Mouse (Mus musculus) embryonic facial prominence, embryonic 14.5 days (tissue): Measurements from ENCODE around the gene Naa15. TPM values are rescaled to one million over a fixed set of nuclear protein-coding genes. Genes with fewer than 3 reads are reported as not detected.
"Not testable (repeated sequence)": the region's sequence is repeated elsewhere in the genome, so short reads cannot be mapped to it uniquely, and the experiment has no call there.

ENCODE experiments used
- ATAC-seq: fragments of 200-750 bp; cut with Nextera tagmentation; 2 replicates; pipeline ENCODE4 v1.8.0; 2017; ENCODE audit warnings: low read depth, moderate number of reproducible peaks, moderate TSS enrichment
- DNase-seq: peaks from one replicate; pipeline ENCODE4 v3.0.0-alpha.2; 2015; ENCODE audit warnings: low spot score
- H3K27ac ChIP-seq: fragments of 300-500 bp; sonication (generic); replicated peaks from 2 replicates; pipeline ENCODE4 v1.5.1; 2014; ENCODE audit warnings: low read depth, mild to moderate bottlenecking, low read length, moderate library complexity
- H3K27me3 ChIP-seq: fragments of 300-500 bp; sonication (generic); replicated peaks from 2 replicates; pipeline ENCODE4 v1.6.1; 2014; ENCODE audit warnings: low read length; ENCODE audit not compliant: control insufficient read depth, insufficient read depth
- H3K36me3 ChIP-seq: fragments of 300-500 bp; sonication (generic); 2 replicates; pipeline ENCODE4 v1.6.1; 2014; ENCODE audit warnings: low read length, mixed read lengths; ENCODE audit not compliant: control insufficient read depth, insufficient read depth
- H3K4me1 ChIP-seq: fragments of 300-500 bp; sonication (generic); 2 replicates; pipeline ENCODE4 v1.6.1; 2014; ENCODE audit warnings: antibody characterized with exemption, low read length; ENCODE audit not compliant: control insufficient read depth, insufficient read depth
- H3K4me2 ChIP-seq: fragments of 300-500 bp; sonication (generic); 2 replicates; pipeline ENCODE4 v1.6.1; 2014; ENCODE audit warnings: low read depth, mild to moderate bottlenecking, low read length, moderate library complexity, mixed read lengths
- H3K4me3 ChIP-seq: fragments of 300-500 bp; sonication (generic); 2 replicates; pipeline ENCODE4 v1.5.1; 2014; ENCODE audit warnings: low read depth, mild to moderate bottlenecking, low read length
- H3K9ac ChIP-seq: fragments of 300-500 bp; sonication (generic); 2 replicates; pipeline ENCODE4 v1.6.1; 2014; ENCODE audit warnings: low read depth, mild to moderate bottlenecking, low read length, moderate library complexity, mixed read lengths
- H3K9me3 ChIP-seq: fragments of 300-500 bp; sonication (generic); 2 replicates; pipeline ENCODE4 v1.6.1; 2016; ENCODE audit warnings: low read length; ENCODE audit not compliant: control insufficient read depth
- WGBS: fragments of 180-500 bp; shearing (Covaris S2); extraction: QIAGEN DNeasy Blood & Tissue Kit; methylation state at CpG from one replicate; pipeline ENCODE4 v1.1.7; 2014; 5-methylcytosine and 5-hydroxymethylcytosine counted together
- polyA plus RNA-seq: library from polyadenylated mRNA; unstranded; fragments of >200 nt; fragmentation: Nextera tagmentation; extraction: Ambion mirVana; gene quantifications from 2 replicates; pipeline ENCODE4 v1.2.1, GENCODE M21; 2014

Gene Naa15
- polyA plus RNA-seq, 1 experiment from 2014 or later, result 34.8 TPM

- no peak for DNase-seq
- no peak overlapping the region for H3K9ac ChIP-seq
- 38% methylated on average over 15 of the region's 15 CpGs for WGBS
- H3K9me3 ChIP-seq, result no peaks in the 10 kb centered on the region
- H3K4me1 ChIP-seq, result no peaks in the 10 kb centered on the region; the same call in 1 of the 2 replicates
- peaks cover 9% of the 10 kb centered on the region for H3K27me3 ChIP-seq
- no peak overlapping the region for H3K4me2 ChIP-seq
- H3K4me3 ChIP-seq, result no peak overlapping the region
- H3K27ac ChIP-seq, result no peak overlapping the region
- H3K36me3 ChIP-seq, result peaks cover 1% of the 10 kb centered on the region; the same call in 1 of the 2 replicates
- ATAC-seq, result no peak
Measured at GRCm38 (mm10) chr3:51397700-51398299, 17.1 kb upstream of the Naa15 start.

GRCm38 (mm10) chr3:51398667-51399066 lies 16.3 kb upstream of the Naa15 start:
- H3K27me3 ChIP-seq, result peaks cover 9% of the 10 kb centered on the region
- 8% methylated on average over 3 of the region's 3 CpGs for WGBS
- H3K4me1 ChIP-seq, result no peaks in the 10 kb centered on the region; the same call in 1 of the 2 replicates
- ATAC-seq, result 0 out of 2 replicates have a peak, but pooled peaks have one; percentile 16
- peaks cover 10% of the 10 kb centered on the region for H3K36me3 ChIP-seq
- no peak overlapping the region for H3K27ac ChIP-seq
- H3K9me3 ChIP-seq, result no peaks in the 10 kb centered on the region
- H3K4me3 ChIP-seq, result no peak overlapping the region
- H3K9ac ChIP-seq, result no peak overlapping the region
- peak; percentile 51 for DNase-seq
- no peak overlapping the region; the same call in 1 of the 2 replicates for H3K4me2 ChIP-seq

GRCm38 (mm10) chr3:51399531-51399930 lies 15.4 kb upstream of the Naa15 start:
- no peak overlapping the region for H3K27ac ChIP-seq
- H3K9me3 ChIP-seq, result no peaks in the 10 kb centered on the region
- WGBS, result 49% methylated on average over 4 of the region's 4 CpGs
- ATAC-seq (no peak), DNase-seq (no peak)
- no peak overlapping the region for H3K4me3 ChIP-seq
- H3K4me1 ChIP-seq, result no peaks in the 10 kb centered on the region; the same call in 1 of the 2 replicates
- no peak overlapping the region for H3K4me2 ChIP-seq
- H3K27me3 ChIP-seq, result peaks cover 9% of the 10 kb centered on the region
- H3K36me3 ChIP-seq, result peaks cover 14% of the 10 kb centered on the region
- H3K9ac ChIP-seq, result no peak overlapping the region

GRCm38 (mm10) chr3:51400682-51401081 lies 14.3 kb upstream of the Naa15 start:
- no peak for DNase-seq
- Histone ChIP-seq H3K9me3 (no peaks in the 10 kb centered on the region), H3K9ac (no peak overlapping the region), H3K27ac (no peak overlapping the region), H3K36me3 (peaks cover 24% of the 10 kb centered on the region), H3K4me2 (no peak overlapping the region), H3K4me3 (no peak overlapping the region), H3K4me1 (no peaks in the 10 kb centered on the region; the same call in 1 of the 2 replicates), H3K27me3 (peaks cover 4% of the 10 kb centered on the region)
- no peak for ATAC-seq
- WGBS, result 74% methylated on average over 10 of the region's 10 CpGs

- not testable (repeated sequence) for H3K27ac ChIP-seq, H3K9ac ChIP-seq, H3K27me3 ChIP-seq, H3K4me1 ChIP-seq, ATAC-seq, H3K4me2 ChIP-seq, H3K9me3 ChIP-seq, DNase-seq, H3K4me3 ChIP-seq
- peaks cover 35% of the 10 kb centered on the region for H3K36me3 ChIP-seq
- WGBS, result 70% methylated on average over 4 of the region's 4 CpGs
Measured at GRCm38 (mm10) chr3:51402054-51402453, 12.9 kb upstream of the Naa15 start.

- peaks cover 1% of the 10 kb centered on the region for H3K4me1 ChIP-seq
- no peak overlapping the region for H3K4me2 ChIP-seq
- H3K27ac ChIP-seq, result no peak overlapping the region
- H3K36me3 ChIP-seq, result peaks cover 36% of the 10 kb centered on the region
- WGBS, result 90% methylated on average over 12 of the region's 12 CpGs
- no peaks in the 10 kb centered on the region for H3K9me3 ChIP-seq
- ATAC-seq (no peak), DNase-seq (no peak)
- H3K27me3 ChIP-seq, result no peaks in the 10 kb centered on the region
- no peak overlapping the region for H3K9ac ChIP-seq
- H3K4me3 ChIP-seq, result no peak overlapping the region
Measured at GRCm38 (mm10) chr3:51402628-51403027, 12.3 kb upstream of the Naa15 start.

- DNase-seq, result no peak
- WGBS, result 17% methylated on average over 20 of the region's 20 CpGs
- peak overlapping the region; percentile 95 for H3K27ac ChIP-seq
- peaks cover 7% of the 10 kb centered on the region for H3K4me1 ChIP-seq
- H3K9me3 ChIP-seq, result no peaks in the 10 kb centered on the region
- no peaks in the 10 kb centered on the region for H3K27me3 ChIP-seq
- peak overlapping the region; percentile 91 for H3K9ac ChIP-seq
- ATAC-seq, result peak; percentile 19; the same call in 1 of the 2 replicates
- H3K4me2 ChIP-seq, result peak overlapping the region; percentile 77
- peaks cover 33% of the 10 kb centered on the region for H3K36me3 ChIP-seq
- peak overlapping the region; percentile 91 for H3K4me3 ChIP-seq
Measured at GRCm38 (mm10) chr3:51407870-51408560, 6.9 kb upstream of the Naa15 start.

- H3K27ac ChIP-seq, result peak within 1 kb of the TSS; percentile 95
- ATAC-seq (peak; percentile 94), DNase-seq (peak; percentile 96)
- under 1% methylated on average over 33 of the region's 40 CpGs for WGBS
- H3K36me3 ChIP-seq, result peaks cover 27% of the 10 kb centered on the region
- H3K4me3 ChIP-seq, result peak within 1 kb of the TSS; percentile 91
- H3K4me1 ChIP-seq, result peaks cover 7% of the 10 kb centered on the region
- H3K9me3 ChIP-seq, result no peaks in the 10 kb centered on the region
- peak within 1 kb of the TSS; percentile 77 for H3K4me2 ChIP-seq
- no peaks in the 10 kb centered on the region for H3K27me3 ChIP-seq
- H3K9ac ChIP-seq, result peak within 1 kb of the TSS; percentile 91
Measured at GRCm38 (mm10) chr3:51408561-51409183, 6.3 kb upstream of the Naa15 start, which contains the start of gene Ndufc1. TSS of gene Ndufc1 (minus strand) at chr3:51408988.
